ENCODE assay signal across 31 mouse cellular contexts in the genomic region with DNA sequence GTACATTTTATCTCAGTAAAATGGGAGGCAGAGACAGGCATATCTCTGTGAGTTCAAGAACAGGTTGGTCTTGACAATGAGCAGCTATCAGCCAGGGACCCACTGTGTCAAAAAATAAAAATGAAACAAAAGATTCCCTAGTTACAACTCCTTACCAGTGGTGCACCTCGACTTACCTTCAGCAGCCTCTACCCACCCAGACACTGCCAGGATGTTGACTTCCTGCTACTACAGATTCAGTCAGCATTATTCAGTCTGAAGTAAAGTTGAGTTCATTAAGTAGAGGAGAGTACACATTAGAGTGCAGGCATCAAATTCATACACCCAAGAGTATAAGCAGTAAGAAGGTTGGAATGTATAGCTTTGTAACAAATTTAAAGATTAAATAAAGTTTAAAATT. TPM values are rescaled to one million over a fixed set of nuclear protein-coding genes. Genes with fewer than 3 reads are reported as not detected.
"Had no signal": no experiment of that assay in that cellular context is flagged by ENCODE, and none has a peak within 500 bp of the region (broad histone marks: within the 10 kb centered on the region; RNA-seq: fewer than 3 reads in every experiment).

No protein-coding gene starts in this region.

- H3K36me3 ChIP-seq: limb, embryonic 10.5 days; limb, embryonic 13.5 days; lung, embryonic 15.5 days; midbrain, embryonic 10.5 days; neural tube, embryonic 12.5 days; neural tube, embryonic 15.5 days; stomach, embryonic 15.5 days had no signal

- H3K27me3 ChIP-seq: limb, embryonic 13.5 days; liver, embryonic 12.5 days; liver, embryonic 15.5 days; lung, embryonic 15.5 days; megakaryocyte, embryonic 14.5 days; neural tube, embryonic 12.5 days; neural tube, embryonic 15.5 days; stomach, embryonic 15.5 days had no signal

- H3K27ac ChIP-seq: kidney, postnatal 0 days; limb, embryonic 10.5 days; limb, embryonic 13.5 days; liver, embryonic 12.5 days; liver, embryonic 15.5 days; lung, embryonic 15.5 days; midbrain, embryonic 10.5 days; neural tube, embryonic 12.5 days; neural tube, embryonic 15.5 days; stomach, embryonic 15.5 days had no signal

- H3K4me1 ChIP-seq: limb, embryonic 10.5 days; limb, embryonic 13.5 days; lung, embryonic 15.5 days; midbrain, embryonic 10.5 days; neural tube, embryonic 12.5 days; neural tube, embryonic 15.5 days; stomach, embryonic 15.5 days had no signal

- H3K4me3 ChIP-seq: layer of hippocampus, adult 2 months; limb, embryonic 10.5 days; limb, embryonic 13.5 days; liver, embryonic 12.5 days; liver, embryonic 15.5 days; lung, embryonic 15.5 days; megakaryocyte, embryonic 14.5 days; midbrain, embryonic 10.5 days; neural tube, embryonic 12.5 days; neural tube, embryonic 15.5 days; stomach, embryonic 15.5 days had no signal

- H3K4me2 ChIP-seq: limb, embryonic 13.5 days; liver, embryonic 12.5 days; liver, embryonic 15.5 days; lung, embryonic 15.5 days; neural tube, embryonic 12.5 days; neural tube, embryonic 15.5 days; stomach, embryonic 15.5 days had no signal

- H3K9ac ChIP-seq: limb, embryonic 13.5 days; liver, embryonic 12.5 days; liver, embryonic 15.5 days; lung, embryonic 15.5 days; neural tube, embryonic 12.5 days; neural tube, embryonic 15.5 days; stomach, embryonic 15.5 days had no signal

- ATAC-seq: liver, embryonic 12.5 days had no signal

- H3K9me3 ChIP-seq: limb, embryonic 10.5 days; limb, embryonic 13.5 days; liver, embryonic 12.5 days; liver, embryonic 15.5 days; lung, embryonic 15.5 days; megakaryocyte, embryonic 14.5 days; midbrain, embryonic 10.5 days; neural tube, embryonic 12.5 days; neural tube, embryonic 15.5 days; stomach, embryonic 15.5 days had no signal

- DNase-seq: kidney, adult 2 months; kidney, postnatal 25 days; layer of hippocampus, adult 9-11 months; liver; lung, adult 18-20 months; lung, postnatal 10 days; lung, postnatal 36 days; midbrain, embryonic 14.5 days; retina, postnatal 1 day; right cerebral cortex, postnatal 25 days; spleen, adult 18-20 months; thymus, postnatal 25 days had no signal

RNA-seq across cellular contexts. Expression of a gene that starts 38.6 kb away (rescaled TPM):
- total RNA-seq: layer of hippocampus, adult 2 months; layer of hippocampus, postnatal 25 days; left cerebral cortex, adult 18-20 months; left cerebral cortex, postnatal 25 days; midbrain, postnatal 0 days had no signal
- polyA plus RNA-seq: kidney, adult 2 months; kidney, embryonic 14.5 days; kidney, postnatal 0 days; large intestine, adult 2 months; limb, embryonic 10.5 days; limb, embryonic 13.5 days; liver, embryonic 12.5 days; liver, embryonic 15.5 days; lung, embryonic 15.5 days; midbrain, embryonic 10.5 days; midbrain, embryonic 14.5 days; midbrain, postnatal 0 days; neural tube, embryonic 12.5 days; neural tube, embryonic 15.5 days; stomach, embryonic 15.5 days; urinary bladder, adult 2 months had no signal
